In the genomic region with DNA sequence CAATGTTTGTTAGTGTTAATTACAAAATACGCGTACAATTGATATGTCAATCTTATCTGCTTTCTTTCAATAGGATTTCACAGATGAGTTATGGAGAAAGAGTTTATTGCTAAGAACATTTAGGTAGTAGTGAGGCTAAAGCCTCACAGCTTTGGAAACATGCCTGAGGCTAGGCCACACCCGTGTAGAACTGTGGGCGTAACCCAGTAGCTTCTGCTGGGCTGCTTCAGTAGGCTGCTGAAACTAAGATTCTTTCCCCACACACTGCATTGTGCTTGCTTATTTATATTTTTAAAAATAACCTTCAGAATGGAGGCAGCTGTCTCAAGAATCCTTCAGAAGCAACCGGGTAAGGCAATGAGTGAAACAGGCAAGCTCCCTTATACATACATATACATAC, we compare ENCODE assay signal across 27 mouse cellular contexts. TPM values are rescaled to one million over a fixed set of nuclear protein-coding genes. Genes with fewer than 3 reads are reported as not detected.
DNase-seq lines count a peak whose midpoint lies in the region; ATAC-seq lines count a peak whose summit lies in the region.
"Had no signal": no experiment of that assay in that cellular context is flagged by ENCODE, and none has a peak within 500 bp of the region (broad histone marks: within the 10 kb centered on the region; RNA-seq: fewer than 3 reads in every experiment).

No protein-coding gene starts in this region.

- peak; percentile 37 for ATAC-seq in CD4-positive, CD25-positive, alpha-beta regulatory T cell, adult 4 months
- no peak for ATAC-seq in forebrain, embryonic 11.5 days (replicated peaks; ENCODE audit: low FRiP score)
- ATAC-seq: forebrain, embryonic 15.5 days; intestine, postnatal 0 days; midbrain, embryonic 13.5 days had no signal

- H3K4me3 ChIP-seq in forebrain, embryonic 11.5 days (ENCODE audit: low read depth, low read length), result no peak overlapping the region
- H3K4me3 ChIP-seq: forebrain, embryonic 15.5 days; liver, embryonic 15.5 days; megakaryocyte, embryonic 14.5 days; midbrain, embryonic 13.5 days had no signal

- no peaks in the 10 kb centered on the region for H3K9me3 ChIP-seq in forebrain, embryonic 11.5 days (ENCODE audit: control insufficient read depth, low read length)
- H3K9me3 ChIP-seq: forebrain, embryonic 15.5 days; G1E; liver, embryonic 15.5 days; megakaryocyte, embryonic 14.5 days; midbrain, embryonic 13.5 days had no signal

- H3K27ac ChIP-seq in forebrain, embryonic 11.5 days (ENCODE audit: low read depth, low read length), result no peak overlapping the region
- H3K27ac ChIP-seq: forebrain, embryonic 15.5 days; hindbrain, embryonic 14.5 days; liver, embryonic 15.5 days; midbrain, embryonic 13.5 days; stomach, postnatal 0 days had no signal

- no peaks in the 10 kb centered on the region for H3K4me1 ChIP-seq in forebrain, embryonic 11.5 days (replicated peaks; ENCODE audit: control insufficient read depth, insufficient read depth, low read length)
- H3K4me1 ChIP-seq: forebrain, embryonic 15.5 days; liver, embryonic 15.5 days; midbrain, embryonic 13.5 days had no signal

- no peaks in the 10 kb centered on the region for H3K36me3 ChIP-seq in forebrain, embryonic 11.5 days (ENCODE audit: control insufficient read depth, insufficient read depth, low read length)
- H3K36me3 ChIP-seq: forebrain, embryonic 15.5 days had no signal

- WGBS in forebrain, embryonic 11.5 days, result 91% methylated on average over 5 of the region's 5 CpGs

- no peak overlapping the region for H3K9ac ChIP-seq in forebrain, embryonic 11.5 days (ENCODE audit: low read length)
- H3K9ac ChIP-seq: forebrain, embryonic 15.5 days; hindbrain, embryonic 14.5 days; liver, embryonic 15.5 days; lung, embryonic 14.5 days; midbrain, embryonic 13.5 days had no signal

- H3K4me2 ChIP-seq in forebrain, embryonic 11.5 days (ENCODE audit: low read depth, low read length, severe bottlenecking), result no peak overlapping the region
- H3K4me2 ChIP-seq: forebrain, embryonic 15.5 days; heart, embryonic 11.5 days; hindbrain, embryonic 14.5 days; liver, embryonic 15.5 days; lung, embryonic 14.5 days; midbrain, embryonic 13.5 days had no signal

- no peaks in the 10 kb centered on the region for H3K27me3 ChIP-seq in forebrain, embryonic 11.5 days (ENCODE audit: control insufficient read depth, insufficient read depth, low read length)
- H3K27me3 ChIP-seq: forebrain, embryonic 15.5 days; liver, embryonic 15.5 days; megakaryocyte, embryonic 14.5 days; midbrain, embryonic 13.5 days had no signal

- DNase-seq in heart, adult 11 months, result peak; percentile 23
- no peak for DNase-seq in heart, postnatal 10 days
- DNase-seq in NIH3T3 (ENCODE audit: low read depth), result peak; percentile 26
- DNase-seq in telencephalon, adult 2 months (ENCODE audit: low read depth, low spot score), result peak; percentile 54
- DNase-seq in forebrain, embryonic 11.5 days (ENCODE audit: low spot score), result no peak
- DNase-seq: adrenal gland, adult 2 months; adrenal gland, postnatal 36 days; cerebellum, adult 2 months; cerebellum, postnatal 14 days; gastrocnemius, postnatal 25 days; heart, adult 18-20 months; kidney, adult 9 months; kidney, postnatal 14 days; layer of hippocampus, adult 9-11 months; liver; lung, embryonic 14.5 days; thymus, adult 2 months had no signal

- intact Hi-C loops in heart, postnatal 10 days (cut with DNase I), result no loop called here

RNA-seq across cellular contexts. Expression of gene Neb, which starts 16.3 kb away (rescaled TPM):
- total RNA-seq in heart, postnatal 10 days (2021), result 1 to 10 TPM; 2.1 to 5.1 TPM
- 10 to 100 TPM; 27.9 to 28.4 TPM for polyA plus RNA-seq in CD4-positive, CD25-positive, alpha-beta regulatory T cell, adult 4 months (2017; shearing (Covaris generic))
- 0.24 and 0.39 TPM in 2 replicates for polyA plus RNA-seq in forebrain, embryonic 11.5 days (2014; fragmentation: Nextera tagmentation; extraction: Ambion mirVana)

RNA-seq across cellular contexts. Expression of gene Arl5a, which starts 30.2 kb away (rescaled TPM):
- 10 to 100 TPM; 45.3 to 48.8 TPM for total RNA-seq in heart, postnatal 10 days (2021)
- polyA plus RNA-seq in CD4-positive, CD25-positive, alpha-beta regulatory T cell, adult 4 months (2017; shearing (Covaris generic)), result 10 to 100 TPM; 12.1 to 26.6 TPM
- polyA plus RNA-seq in forebrain, embryonic 11.5 days (2014; fragmentation: Nextera tagmentation; extraction: Ambion mirVana), result 73.5 and 77.8 TPM in 2 replicates

Comparison
In these comparisons a context has a peak if more than half of its experiments do, and no peak if none do; other contexts are left out.
1. DNase-seq: peak in heart, adult 11 months (single experiment), NIH3T3 (single experiment) and telencephalon, adult 2 months (single experiment); none in heart, postnatal 10 days (0 of 2) and forebrain, embryonic 11.5 days (single experiment).
2. RNA of gene Neb, which starts 16.3 kb away (polyA plus RNA-seq): 27.9 to 28.4 TPM in CD4-positive, CD25-positive, alpha-beta regulatory T cell, adult 4 months; 0.24 to 0.39 TPM in forebrain, embryonic 11.5 days; every median in the first group is over 10 times any median in the second.